Mouse (Mus musculus) embryonic facial prominence, embryonic 14.5 days (tissue): Measurements from ENCODE around the gene Man2b2. TPM values are rescaled to one million over a fixed set of nuclear protein-coding genes. Genes with fewer than 3 reads are reported as not detected.

Experiments used
- ATAC-seq: fragments of 200-750 bp; cut with Nextera tagmentation; 2 replicates; pipeline ENCODE4 v1.8.0; 2017; ENCODE audit warnings: low read depth, moderate number of reproducible peaks, moderate TSS enrichment
- DNase-seq: peaks from one replicate; pipeline ENCODE4 v3.0.0-alpha.2; 2015; ENCODE audit warnings: low spot score
- H3K27ac ChIP-seq: fragments of 300-500 bp; sonication (generic); replicated peaks from 2 replicates; pipeline ENCODE4 v1.5.1; 2014; ENCODE audit warnings: low read depth, mild to moderate bottlenecking, low read length, moderate library complexity
- H3K27me3 ChIP-seq: fragments of 300-500 bp; sonication (generic); replicated peaks from 2 replicates; pipeline ENCODE4 v1.6.1; 2014; ENCODE audit warnings: low read length; ENCODE audit not compliant: control insufficient read depth, insufficient read depth
- H3K36me3 ChIP-seq: fragments of 300-500 bp; sonication (generic); 2 replicates; pipeline ENCODE4 v1.6.1; 2014; ENCODE audit warnings: low read length, mixed read lengths; ENCODE audit not compliant: control insufficient read depth, insufficient read depth
- H3K4me1 ChIP-seq: fragments of 300-500 bp; sonication (generic); 2 replicates; pipeline ENCODE4 v1.6.1; 2014; ENCODE audit warnings: antibody characterized with exemption, low read length; ENCODE audit not compliant: control insufficient read depth, insufficient read depth
- H3K4me2 ChIP-seq: fragments of 300-500 bp; sonication (generic); 2 replicates; pipeline ENCODE4 v1.6.1; 2014; ENCODE audit warnings: low read depth, mild to moderate bottlenecking, low read length, moderate library complexity, mixed read lengths
- H3K4me3 ChIP-seq: fragments of 300-500 bp; sonication (generic); 2 replicates; pipeline ENCODE4 v1.5.1; 2014; ENCODE audit warnings: low read depth, mild to moderate bottlenecking, low read length
- H3K9ac ChIP-seq: fragments of 300-500 bp; sonication (generic); 2 replicates; pipeline ENCODE4 v1.6.1; 2014; ENCODE audit warnings: low read depth, mild to moderate bottlenecking, low read length, moderate library complexity, mixed read lengths
- H3K9me3 ChIP-seq: fragments of 300-500 bp; sonication (generic); 2 replicates; pipeline ENCODE4 v1.6.1; 2016; ENCODE audit warnings: low read length; ENCODE audit not compliant: control insufficient read depth
- WGBS: fragments of 180-500 bp; shearing (Covaris S2); extraction: QIAGEN DNeasy Blood & Tissue Kit; methylation state at CpG from one replicate; pipeline ENCODE4 v1.1.7; 2014; 5-methylcytosine and 5-hydroxymethylcytosine counted together
- polyA plus RNA-seq: library from polyadenylated mRNA; unstranded; fragments of >200 nt; fragmentation: Nextera tagmentation; extraction: Ambion mirVana; gene quantifications from 2 replicates; pipeline ENCODE4 v1.2.1, GENCODE M21; 2014

Gene Man2b2
- polyA plus RNA-seq: 22.2 and 24.2 TPM in 2 replicates

- H3K27ac ChIP-seq: no peak within 1 kb of the TSS
- ATAC-seq (peak; percentile 95), DNase-seq (peak; percentile 81)
- H3K36me3 ChIP-seq: peaks cover 3% of the 10 kb centered on the region; the same call in 1 of the 2 replicates
- H3K27me3 ChIP-seq: no peaks in the 10 kb centered on the region
- 4% methylated on average over 32 of the region's 46 CpGs for WGBS
- peak within 1 kb of the TSS; percentile 52 for H3K4me3 ChIP-seq
- H3K9ac ChIP-seq: peak within 1 kb of the TSS; percentile 64
- peak within 1 kb of the TSS; percentile 69 for H3K4me2 ChIP-seq
- H3K4me1 ChIP-seq: no peaks in the 10 kb centered on the region; the same call in 1 of the 2 replicates
- no peaks in the 10 kb centered on the region for H3K9me3 ChIP-seq
Observed at GRCm38 (mm10) chr5:36829913-36830879, at the start of gene Man2b2. Man2b2 (minus strand) TSS chr5:36830653.

GRCm38 (mm10) chr5:36878801-36879200 is 48.3 kb upstream of the Man2b2 start:
- no peak for DNase-seq
- Histone ChIP-seq H3K9ac (no peak overlapping the region), H3K4me1 (no peaks in the 10 kb centered on the region), H3K27ac (no peak overlapping the region), H3K4me3 (no peak overlapping the region), H3K4me2 (no peak overlapping the region), H3K9me3 (no peaks in the 10 kb centered on the region), H3K36me3 (no peaks in the 10 kb centered on the region), H3K27me3 (peaks cover 4% of the 10 kb centered on the region)
- 86% methylated on average over 4 of the region's 4 CpGs for WGBS
- ATAC-seq: no peak

DNA sequence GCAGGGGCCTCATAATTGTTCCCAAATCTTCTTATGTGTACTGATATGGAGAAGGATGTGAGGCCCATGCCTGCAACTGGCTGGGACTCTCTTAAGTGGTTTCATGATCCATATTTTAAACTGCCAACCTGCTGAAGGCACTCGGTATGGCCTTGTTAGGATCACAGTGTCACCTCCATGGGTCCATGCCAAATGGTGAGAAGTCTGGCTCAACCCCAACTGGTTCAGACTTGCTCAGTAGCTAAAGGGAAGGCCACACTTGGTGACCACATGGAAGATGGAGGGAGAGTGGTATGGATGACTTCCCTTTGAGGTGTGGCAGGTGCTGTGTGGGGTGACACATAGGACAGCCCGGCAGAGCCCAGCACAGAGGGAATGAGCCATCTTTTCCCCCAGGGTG is 47.2 kb upstream of the Man2b2 start:
- Histone ChIP-seq H3K36me3 (no peaks in the 10 kb centered on the region), H3K9ac (no peak overlapping the region), H3K27me3 (peaks cover 14% of the 10 kb centered on the region), H3K4me3 (no peak overlapping the region), H3K4me2 (no peak overlapping the region), H3K4me1 (no peaks in the 10 kb centered on the region), H3K9me3 (no peaks in the 10 kb centered on the region), H3K27ac (no peak overlapping the region)
- ATAC-seq (no peak), DNase-seq (no peak)
- 72% methylated on average over 2 of the region's 2 CpGs for WGBS

DNA sequence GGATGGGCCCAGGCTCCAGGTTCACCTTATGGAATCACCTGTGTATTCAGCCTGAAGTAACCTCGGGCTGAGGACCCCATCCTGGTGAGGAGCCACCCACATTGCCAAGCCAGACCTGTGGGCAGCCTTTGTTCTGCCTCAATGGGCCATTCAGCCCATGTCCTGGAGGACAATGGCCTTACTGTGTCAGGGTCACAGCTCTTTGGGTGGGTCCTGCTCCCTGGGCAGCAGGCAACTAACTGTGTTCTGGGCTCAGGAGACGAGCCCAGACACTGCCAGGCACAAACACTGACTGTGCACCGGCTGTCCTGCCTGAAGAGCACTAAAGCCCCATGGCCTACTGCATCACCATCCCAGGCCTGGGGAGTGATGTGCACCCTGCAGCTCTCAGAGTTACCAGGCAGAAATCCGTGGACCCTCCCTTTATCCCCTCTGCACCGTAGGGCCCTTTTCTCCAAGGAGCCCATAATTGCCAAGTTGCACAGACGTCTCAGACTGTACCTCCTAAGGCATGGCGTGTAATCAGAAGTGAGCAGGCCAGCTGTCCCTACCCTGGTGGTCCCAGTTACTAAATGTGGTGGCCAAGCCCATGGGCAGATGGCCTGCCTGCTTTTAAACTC is 46.4 kb upstream of the Man2b2 start:
- Histone ChIP-seq H3K9ac (no peak overlapping the region), H3K4me1 (no peaks in the 10 kb centered on the region), H3K9me3 (no peaks in the 10 kb centered on the region), H3K4me3 (no peak overlapping the region), H3K27me3 (peaks cover 20% of the 10 kb centered on the region), H3K36me3 (no peaks in the 10 kb centered on the region), H3K27ac (no peak overlapping the region), H3K4me2 (no peak overlapping the region)
- no peak for DNase-seq
- ATAC-seq: no peak
- 32% methylated on average over 7 of the region's 7 CpGs for WGBS

- DNase-seq (no peak), ATAC-seq (no peak)
- H3K27ac ChIP-seq: no peak overlapping the region
- H3K4me1 ChIP-seq: no peaks in the 10 kb centered on the region
- no peak overlapping the region for H3K4me3 ChIP-seq
- peaks cover 30% of the 10 kb centered on the region for H3K27me3 ChIP-seq
- WGBS: 60% methylated on average over 4 of the region's 4 CpGs
- no peaks in the 10 kb centered on the region for H3K9me3 ChIP-seq
- H3K9ac ChIP-seq: no peak overlapping the region
- no peaks in the 10 kb centered on the region for H3K36me3 ChIP-seq
- no peak overlapping the region for H3K4me2 ChIP-seq
Observed at GRCm38 (mm10) chr5:36875956-36876355, 45.5 kb upstream of the Man2b2 start.

- H3K9me3 ChIP-seq: no peaks in the 10 kb centered on the region
- ATAC-seq: no peak
- no peak overlapping the region; the same call in 1 of the 2 replicates for H3K4me3 ChIP-seq
- no peak overlapping the region for H3K9ac ChIP-seq
- H3K27ac ChIP-seq: no peak overlapping the region
- H3K27me3 ChIP-seq: peaks cover 79% of the 10 kb centered on the region
- H3K4me1 ChIP-seq: no peaks in the 10 kb centered on the region; the same call in 1 of the 2 replicates
- no peaks in the 10 kb centered on the region for H3K36me3 ChIP-seq
- no peak overlapping the region for H3K4me2 ChIP-seq
- whole genome bisulfite sequencing: 82% methylated on average over 6 of the region's 6 CpGs
- no peak for DNase-seq
Observed at GRCm38 (mm10) chr5:36870916-36871315, 40.5 kb upstream of the Man2b2 start.

DNA sequence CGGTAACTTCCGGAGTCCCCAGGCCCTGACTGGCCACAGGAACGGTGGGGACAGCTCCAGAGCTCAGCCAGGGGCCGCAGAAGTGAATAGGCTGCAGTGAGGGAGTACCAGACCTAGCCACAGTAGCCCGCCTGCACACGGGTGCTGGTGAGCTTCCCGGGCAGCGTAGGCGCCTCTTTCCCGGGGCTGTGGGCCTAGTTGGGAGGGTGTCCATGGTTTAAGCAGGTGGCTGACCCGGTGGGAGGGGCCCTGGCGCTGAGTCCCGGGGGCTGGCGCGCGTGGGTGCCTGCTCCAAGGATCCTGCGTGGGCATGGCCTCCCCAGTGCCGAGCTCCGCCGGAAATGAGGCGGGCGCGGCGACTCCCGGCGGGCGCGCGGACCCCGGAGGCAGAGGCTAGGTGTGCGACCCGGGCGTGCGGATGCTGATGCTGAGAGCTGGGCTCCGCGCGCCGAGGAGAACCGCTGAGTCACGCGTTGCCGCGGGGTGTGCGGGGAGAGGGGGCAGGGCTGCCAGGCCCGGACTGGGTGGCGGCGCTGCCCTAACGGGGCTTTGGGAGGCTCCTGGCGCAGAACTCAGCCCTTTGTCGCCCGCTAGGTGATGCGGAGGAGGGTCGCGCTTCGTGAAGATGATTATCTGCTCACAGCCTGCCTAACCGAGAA is 39.3 kb upstream of the Man2b2 start:
- Histone ChIP-seq H3K36me3 (no peaks in the 10 kb centered on the region), H3K4me1 (no peaks in the 10 kb centered on the region; the same call in 1 of the 2 replicates), H3K27me3 (peaks cover 91% of the 10 kb centered on the region), H3K4me2 (peak overlapping the region; percentile 82), H3K9me3 (no peaks in the 10 kb centered on the region), H3K4me3 (peak overlapping the region; percentile 45), H3K9ac (no peak overlapping the region), H3K27ac (no peak overlapping the region)
- WGBS: 2% methylated on average over 37 of the region's 56 CpGs
- DNase-seq: no peak
- 0 out of 2 replicates have a peak, but pooled peaks have one; percentile 35 for ATAC-seq

- H3K9ac ChIP-seq: peak overlapping the region; percentile 51; the same call in 1 of the 2 replicates
- H3K4me1 ChIP-seq: no peaks in the 10 kb centered on the region; the same call in 1 of the 2 replicates
- H3K36me3 ChIP-seq: no peaks in the 10 kb centered on the region
- WGBS: 2% methylated on average over 7 of the region's 7 CpGs
- peaks cover 91% of the 10 kb centered on the region for H3K27me3 ChIP-seq
- H3K4me3 ChIP-seq: peak overlapping the region; percentile 45
- ATAC-seq (no peak), DNase-seq (no peak)
- peak overlapping the region; percentile 82 for H3K4me2 ChIP-seq
- no peak overlapping the region for H3K27ac ChIP-seq
- no peaks in the 10 kb centered on the region for H3K9me3 ChIP-seq
Observed at GRCm38 (mm10) chr5:36869186-36869577, 38.7 kb upstream of the Man2b2 start.
